Mouse (Mus musculus): ENCODE measurements around the gene Has3. TPM values are rescaled to one million over a fixed set of nuclear protein-coding genes. Genes with fewer than 3 reads are reported as not detected.
"Not testable (repeated sequence)": the region's sequence is repeated elsewhere in the genome, so short reads cannot be mapped to it uniquely, and the experiment has no call there.

Has3 gene
- polyA plus RNA-seq, 1 experiment from 2014 or later: 1.3 TPM

DNA sequence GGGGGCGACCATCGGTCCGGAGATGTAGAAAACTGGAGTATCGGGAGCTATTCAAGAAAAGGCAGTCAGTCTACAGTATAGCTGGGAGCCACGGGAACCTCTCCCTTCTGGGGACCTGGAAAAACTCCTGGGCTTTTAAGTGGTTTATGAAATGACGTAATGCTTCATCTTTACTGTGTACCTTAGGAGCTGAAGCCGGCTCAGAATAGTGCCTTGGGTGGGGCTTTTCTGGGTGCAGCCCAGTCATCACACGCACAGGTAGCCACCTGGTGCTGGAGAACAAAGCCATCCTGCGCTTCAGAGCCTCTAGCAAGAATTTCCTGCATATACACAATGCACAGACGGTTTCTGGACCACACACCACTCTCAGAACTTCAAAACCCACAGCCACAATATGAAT is 7.2 kb upstream of the Has3 start:
- WGBS: 87% methylated on average over 10 of the region's 10 CpGs
- no peak overlapping the region for H3K27ac ChIP-seq
- H3K9me3 ChIP-seq: no peaks in the 10 kb centered on the region
- no peak overlapping the region for H3K4me2 ChIP-seq (replicated peaks)
- no peaks in the 10 kb centered on the region for H3K27me3 ChIP-seq
- H3K9ac ChIP-seq (replicated peaks): no peak overlapping the region
- H3K36me3 ChIP-seq: no peaks in the 10 kb centered on the region
- no peaks in the 10 kb centered on the region for H3K4me1 ChIP-seq (replicated peaks)
- no peak overlapping the region for H3K4me3 ChIP-seq (replicated peaks)
- no peak for ATAC-seq

DNA sequence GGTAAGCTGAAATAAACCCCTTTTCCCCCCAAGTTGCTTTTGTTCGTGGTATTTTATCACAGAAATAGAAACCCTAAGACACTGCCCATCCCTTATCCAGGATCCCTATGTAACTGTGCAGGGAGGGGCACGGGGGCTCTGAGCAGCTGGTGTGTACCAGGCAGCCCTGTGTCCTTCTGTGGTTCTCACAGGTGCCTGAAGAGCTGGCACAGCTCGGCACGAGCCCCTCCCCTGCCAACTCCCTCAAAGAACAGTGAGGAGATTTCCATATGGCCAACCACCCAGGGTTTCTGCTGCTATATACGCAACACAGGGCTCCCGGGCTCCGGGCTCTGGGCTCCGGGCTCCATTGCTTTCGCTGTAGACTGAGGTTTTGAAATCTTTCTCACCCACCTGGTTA is 4.7 kb upstream of the Has3 start:
- 82% methylated on average over 9 of the region's 9 CpGs for WGBS
- Histone ChIP-seq H3K27ac (no peak overlapping the region), H3K9ac (replicated peaks) (no peak overlapping the region), H3K4me1 (replicated peaks) (peaks cover 6% of the 10 kb centered on the region), H3K27me3 (peaks cover 23% of the 10 kb centered on the region), H3K4me2 (replicated peaks) (no peak overlapping the region), H3K9me3 (no peaks in the 10 kb centered on the region), H3K36me3 (no peaks in the 10 kb centered on the region), H3K4me3 (replicated peaks) (no peak overlapping the region)
- no peak for ATAC-seq

DNA sequence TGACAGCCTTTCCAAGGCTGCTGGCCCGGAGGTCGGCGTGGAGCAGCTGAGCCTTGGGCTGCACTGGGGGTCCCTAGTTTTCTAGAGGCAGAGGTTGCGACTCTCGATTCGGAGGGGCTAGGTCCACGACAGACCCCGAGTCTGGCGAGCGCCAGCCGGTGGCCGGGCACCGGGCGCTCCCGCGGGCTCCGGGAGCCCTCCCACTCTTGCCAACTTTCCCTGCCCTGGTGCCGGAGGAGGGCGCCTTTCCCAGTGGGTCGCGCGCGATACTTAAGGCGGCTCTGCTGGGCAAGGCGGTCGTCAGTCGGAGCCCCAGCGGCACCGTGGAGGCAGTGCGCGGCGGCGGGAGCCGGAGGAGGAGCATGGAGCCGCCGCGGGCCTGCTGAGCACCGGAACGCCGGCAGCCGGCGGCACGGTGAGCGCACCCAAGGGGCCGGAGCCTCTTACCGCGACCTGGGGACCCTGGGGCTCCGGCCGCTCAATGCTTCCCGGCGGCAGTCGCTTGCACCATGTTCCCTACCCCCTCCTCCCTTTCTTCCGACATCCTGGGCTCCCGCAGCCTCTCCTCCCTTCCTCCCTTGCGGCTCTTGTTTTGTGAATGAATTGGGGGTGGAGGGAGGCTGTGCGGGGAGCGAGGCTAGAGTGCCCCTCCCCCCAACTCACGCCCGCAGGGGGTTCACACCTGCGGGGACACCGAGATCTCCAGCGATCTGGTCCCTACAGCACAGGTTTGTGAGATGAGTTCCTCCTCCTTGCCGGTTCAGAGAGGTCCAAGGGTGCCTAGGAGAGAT is 690 bp downstream of the Has3 start:
- under 1% methylated on average over 56 of the region's 63 CpGs for WGBS
- peak; percentile 84 for ATAC-seq

DNA sequence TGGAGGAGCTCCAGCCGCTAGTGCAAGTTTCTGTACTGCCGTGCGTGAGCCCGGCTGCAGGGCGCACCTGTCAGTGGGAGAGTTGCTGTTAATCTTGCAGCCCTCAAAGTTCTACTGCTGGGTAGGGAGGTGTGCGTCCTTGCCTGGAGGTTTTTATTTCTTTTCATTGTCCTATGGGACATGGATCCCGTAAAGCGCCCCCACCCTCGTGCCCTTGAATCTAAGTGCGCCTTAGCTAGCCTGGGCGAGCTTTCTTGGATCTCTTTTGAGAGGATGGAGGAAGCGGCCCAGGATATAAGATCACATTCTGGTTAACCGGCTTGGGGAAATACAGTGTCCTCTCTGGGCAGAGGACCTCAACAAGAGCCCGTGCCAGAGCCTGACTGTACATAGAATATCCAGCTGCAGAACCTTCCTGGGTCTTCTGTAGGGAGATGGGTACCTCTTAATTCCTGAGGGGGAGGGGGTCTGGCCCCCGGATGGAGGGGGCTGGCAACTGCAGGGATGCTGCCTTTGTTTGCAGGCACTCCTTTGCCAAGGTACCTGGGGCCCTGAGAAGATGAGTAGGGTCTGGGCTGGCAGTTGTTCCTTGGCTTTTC is 1.4 kb downstream of the Has3 start:
- H3K4me2 ChIP-seq (replicated peaks): peak overlapping the region; percentile 94
- H3K4me3 ChIP-seq (replicated peaks): peak overlapping the region; percentile 54
- peak overlapping the region; percentile 78 for H3K9ac ChIP-seq (replicated peaks)
- peak; percentile 41 for ATAC-seq
- peaks cover 36% of the 10 kb centered on the region for H3K4me1 ChIP-seq (replicated peaks)
- H3K27me3 ChIP-seq: peaks cover 55% of the 10 kb centered on the region
- peaks cover 12% of the 10 kb centered on the region for H3K36me3 ChIP-seq
- H3K9me3 ChIP-seq: no peaks in the 10 kb centered on the region
- H3K27ac ChIP-seq: peak overlapping the region; percentile 65
- WGBS: under 1% methylated on average over 15 of the region's 15 CpGs

More for the DNA sequence above, 690 bp downstream of the Has3 start:
- peak overlapping the region; percentile 65 for H3K27ac ChIP-seq
- peak overlapping the region; percentile 94 for H3K4me2 ChIP-seq (replicated peaks)
- H3K36me3 ChIP-seq: peaks cover 9% of the 10 kb centered on the region
- peak overlapping the region; percentile 78 for H3K9ac ChIP-seq (replicated peaks)
- H3K4me1 ChIP-seq (replicated peaks): peaks cover 36% of the 10 kb centered on the region
- H3K27me3 ChIP-seq: peaks cover 55% of the 10 kb centered on the region
- peak overlapping the region; percentile 54 for H3K4me3 ChIP-seq (replicated peaks)
- no peaks in the 10 kb centered on the region for H3K9me3 ChIP-seq

DNA sequence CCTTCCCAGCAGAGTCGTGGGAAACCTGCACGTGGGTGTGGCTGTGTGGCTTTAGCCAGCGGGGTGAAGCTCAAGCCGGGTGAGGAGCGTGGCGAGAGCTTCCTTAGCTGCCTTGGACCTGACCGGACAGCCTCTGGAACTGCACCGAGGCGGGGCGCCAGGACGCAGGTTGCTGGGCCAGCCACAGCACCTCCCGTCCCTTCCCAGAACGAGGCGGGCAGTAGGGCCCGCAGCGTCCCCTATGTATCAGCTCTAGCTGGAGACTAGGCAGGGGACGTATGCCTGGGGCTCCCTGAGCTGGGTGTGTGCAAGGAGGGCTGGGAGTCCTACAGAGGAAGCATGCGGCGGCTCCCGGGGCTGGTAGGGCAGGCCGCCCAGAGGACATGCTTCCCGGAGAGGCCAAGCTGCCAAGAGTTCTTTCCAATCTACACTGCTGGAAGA is 1.9 kb downstream of the Has3 start:
- peaks cover 36% of the 10 kb centered on the region for H3K4me1 ChIP-seq (replicated peaks)
- H3K27me3 ChIP-seq: peaks cover 55% of the 10 kb centered on the region
- peak overlapping the region; percentile 65 for H3K27ac ChIP-seq
- no peaks in the 10 kb centered on the region for H3K9me3 ChIP-seq
- H3K4me3 ChIP-seq (replicated peaks): peak overlapping the region; percentile 54
- H3K9ac ChIP-seq (replicated peaks): peak overlapping the region; percentile 78
- H3K4me2 ChIP-seq (replicated peaks): peak overlapping the region; percentile 94
- WGBS: 1% methylated on average over 22 of the region's 22 CpGs
- peak; percentile 77 for ATAC-seq
- peaks cover 17% of the 10 kb centered on the region for H3K36me3 ChIP-seq

DNA sequence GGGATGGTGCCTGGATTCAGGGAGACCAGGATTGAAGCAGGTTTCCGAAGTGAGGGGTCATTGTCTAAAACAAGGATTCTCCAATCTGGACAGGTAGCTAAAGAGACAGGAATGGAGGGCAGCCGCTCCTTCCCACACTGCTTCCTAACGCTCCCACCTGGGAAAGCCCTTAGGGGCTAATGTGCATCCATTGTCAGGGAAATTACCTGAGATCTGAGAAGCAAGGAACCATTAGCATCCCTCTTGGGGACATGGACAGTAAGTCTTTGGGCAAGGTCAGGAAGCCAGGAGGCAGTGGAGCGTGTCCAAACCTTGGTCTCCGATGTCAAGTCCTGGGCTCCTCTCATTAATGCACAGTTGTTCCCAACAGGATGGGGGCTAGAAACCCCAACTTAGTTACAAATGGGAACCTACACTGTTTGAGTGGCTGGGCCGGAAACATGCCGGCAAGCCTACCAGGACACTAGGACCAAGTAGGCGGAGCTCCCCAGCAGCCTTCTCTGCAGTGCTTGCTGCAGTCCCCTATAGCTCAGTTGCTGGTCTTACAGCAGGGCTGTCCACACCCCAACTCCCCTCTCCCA is 2.5 kb downstream of the Has3 start:
- Histone ChIP-seq H3K9ac (replicated peaks) (peak overlapping the region; percentile 78), H3K4me1 (replicated peaks) (peaks cover 36% of the 10 kb centered on the region), H3K27me3 (peaks cover 55% of the 10 kb centered on the region), H3K4me2 (replicated peaks) (peak overlapping the region; percentile 94), H3K4me3 (replicated peaks) (peak overlapping the region; percentile 54), H3K36me3 (peaks cover 21% of the 10 kb centered on the region), H3K27ac (0 out of 2 replicates have a peak overlapping the region, but pooled peaks have one; percentile 6), H3K9me3 (no peaks in the 10 kb centered on the region)
- ATAC-seq: no peak
- 4% methylated on average over 8 of the region's 8 CpGs for WGBS

DNA sequence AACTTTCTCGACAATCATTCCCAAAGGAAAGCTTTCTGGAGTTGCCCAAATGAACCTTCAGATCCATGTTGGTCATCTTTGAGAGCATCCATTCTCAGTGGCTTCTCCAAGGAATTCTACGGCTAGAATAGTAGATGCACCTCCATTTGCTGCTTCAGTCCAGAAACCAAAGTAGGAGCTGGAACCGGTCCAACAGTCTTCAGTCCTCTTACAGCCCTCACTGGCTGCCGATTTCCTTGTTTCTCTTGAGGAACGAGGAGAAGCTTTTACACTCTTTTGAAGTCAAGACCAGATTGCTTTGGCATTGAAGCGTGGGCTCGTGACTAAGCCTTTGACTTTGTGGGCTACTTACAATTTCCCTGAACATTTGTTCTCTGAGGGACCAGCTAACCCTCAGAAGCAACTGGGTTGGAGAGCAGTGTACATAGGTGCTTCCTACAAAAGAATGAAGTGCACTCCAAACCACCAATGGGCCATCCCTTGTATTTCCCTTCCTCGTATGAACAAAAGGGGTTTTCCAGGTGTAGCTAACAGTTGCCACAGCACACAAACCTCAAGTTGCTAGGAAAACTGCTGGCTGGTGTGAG is 10.2 kb downstream of the Has3 start:
- no peak for ATAC-seq
- Histone ChIP-seq H3K4me1 (replicated peaks) (no peaks in the 10 kb centered on the region), H3K9me3 (no peaks in the 10 kb centered on the region), H3K27me3 (no peaks in the 10 kb centered on the region), H3K4me2 (replicated peaks) (no peak overlapping the region), H3K9ac (replicated peaks) (no peak overlapping the region), H3K4me3 (replicated peaks) (no peak overlapping the region), H3K27ac (no peak overlapping the region), H3K36me3 (peaks cover 81% of the 10 kb centered on the region)
- WGBS: 92% methylated on average over 8 of the region's 8 CpGs

DNA sequence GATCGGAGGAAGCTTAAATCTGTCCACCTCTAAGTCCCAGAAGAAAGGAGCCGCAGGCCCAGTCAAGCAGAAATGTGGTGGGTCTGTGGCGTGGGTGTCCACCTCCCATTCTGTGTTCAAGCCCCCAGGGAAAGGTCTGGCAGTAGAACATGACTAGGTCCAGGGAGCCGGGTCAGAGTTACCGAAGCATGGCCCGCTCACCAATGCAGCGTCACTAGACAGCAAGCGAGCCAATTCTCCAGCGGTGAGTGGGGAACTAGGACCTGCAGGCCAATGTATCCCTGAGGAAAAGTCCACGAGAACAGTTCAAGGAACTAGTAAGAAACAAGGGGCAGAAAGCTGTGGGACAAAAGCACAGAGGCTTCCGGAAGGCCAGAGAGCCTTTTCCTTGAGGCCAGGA is 14.1 kb downstream of the Has3 start:
- H3K4me3 ChIP-seq (replicated peaks); H3K27ac ChIP-seq; H3K4me1 ChIP-seq (replicated peaks); H3K9ac ChIP-seq (replicated peaks); H3K9me3 ChIP-seq; H3K4me2 ChIP-seq (replicated peaks); ATAC-seq; H3K27me3 ChIP-seq: not testable (repeated sequence)
- WGBS: 94% methylated on average over 11 of the region's 11 CpGs
- peaks cover 72% of the 10 kb centered on the region for H3K36me3 ChIP-seq

DNA sequence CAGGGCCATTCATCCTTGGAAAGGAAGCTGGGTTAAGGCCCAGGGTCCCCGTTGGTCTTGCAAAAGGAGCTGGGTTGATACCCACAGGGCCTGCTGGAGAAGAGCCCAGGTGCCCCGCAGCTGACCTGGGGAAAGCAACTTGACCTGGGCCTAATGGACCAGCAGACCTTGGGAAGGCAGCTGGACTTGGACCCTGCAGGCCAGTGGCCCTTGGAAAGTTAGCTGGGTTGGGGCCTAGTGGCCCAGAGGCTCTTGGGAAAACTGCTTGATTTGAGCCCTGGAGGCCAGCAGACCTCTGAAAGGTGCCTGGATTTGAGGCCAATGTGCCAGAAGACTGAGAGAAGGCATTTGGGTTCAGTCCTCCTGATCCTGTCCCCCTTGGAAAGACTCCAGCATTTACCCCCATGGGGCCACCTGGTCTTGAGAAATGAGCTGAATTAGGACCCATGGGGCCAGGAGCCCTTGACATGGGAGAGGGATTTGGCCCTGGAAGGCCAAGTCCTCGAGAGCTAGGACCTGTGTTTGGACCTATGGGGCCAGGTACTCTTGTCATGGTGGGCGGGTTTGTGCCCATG is 14.9 kb downstream of the Has3 start:
- not testable (repeated sequence) for H3K4me3 ChIP-seq (replicated peaks); ATAC-seq; H3K4me1 ChIP-seq (replicated peaks); H3K9me3 ChIP-seq; H3K27ac ChIP-seq; H3K4me2 ChIP-seq (replicated peaks); H3K27me3 ChIP-seq; H3K9ac ChIP-seq (replicated peaks)
- peaks cover 64% of the 10 kb centered on the region for H3K36me3 ChIP-seq
- 95% methylated on average over 4 of the region's 4 CpGs for whole genome bisulfite sequencing

DNA sequence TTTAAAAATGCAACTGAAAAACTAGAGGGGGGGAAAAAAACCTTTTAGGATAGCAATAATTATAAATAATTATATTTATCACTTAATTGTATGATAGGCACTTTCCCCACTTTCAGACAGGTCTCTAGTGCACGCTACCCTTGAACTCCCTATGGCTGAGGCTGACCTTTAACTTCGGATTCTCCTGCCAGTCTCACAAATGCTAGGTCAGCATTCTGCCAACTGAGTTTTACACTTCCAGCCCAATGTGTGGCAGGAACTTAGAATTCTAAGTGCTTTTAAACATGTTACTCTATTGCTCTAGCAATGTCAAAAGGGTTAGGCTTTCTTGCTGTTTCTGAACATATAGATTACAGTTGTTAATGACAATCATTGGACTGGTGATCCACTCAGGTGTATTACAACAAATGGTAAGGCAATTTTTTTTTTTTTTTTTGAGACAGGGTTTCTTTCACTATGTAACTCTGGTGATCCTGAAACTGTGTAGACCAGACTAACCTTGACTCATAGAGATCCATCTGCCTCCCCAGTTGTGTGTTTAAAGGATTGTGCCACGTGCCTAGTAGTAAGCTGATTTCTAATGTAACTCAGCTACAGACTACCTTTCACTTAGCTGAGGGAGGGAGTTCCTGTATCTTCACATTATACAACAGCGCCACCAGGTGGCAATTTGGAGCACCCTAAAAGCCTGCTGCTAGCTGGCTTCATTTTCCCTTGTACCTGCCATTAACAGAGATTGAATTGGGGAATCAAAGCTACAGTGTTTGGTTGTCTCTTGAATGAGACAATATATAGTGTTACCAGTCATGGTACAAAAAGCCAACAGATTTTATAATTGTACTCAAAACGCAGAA is 17.5 kb downstream of the Has3 start:
- no peaks in the 10 kb centered on the region for H3K9me3 ChIP-seq
- no peaks in the 10 kb centered on the region for H3K27me3 ChIP-seq
- no peak overlapping the region for H3K27ac ChIP-seq
- H3K36me3 ChIP-seq: peaks cover 41% of the 10 kb centered on the region
- ATAC-seq: peak; percentile 77
- H3K4me2 ChIP-seq (replicated peaks): no peak overlapping the region
- H3K9ac ChIP-seq (replicated peaks): no peak overlapping the region
- peaks cover 28% of the 10 kb centered on the region for H3K4me1 ChIP-seq (replicated peaks)
- no peak overlapping the region for H3K4me3 ChIP-seq (replicated peaks)
- 54% methylated on average over 5 of the region's 5 CpGs for WGBS

DNA sequence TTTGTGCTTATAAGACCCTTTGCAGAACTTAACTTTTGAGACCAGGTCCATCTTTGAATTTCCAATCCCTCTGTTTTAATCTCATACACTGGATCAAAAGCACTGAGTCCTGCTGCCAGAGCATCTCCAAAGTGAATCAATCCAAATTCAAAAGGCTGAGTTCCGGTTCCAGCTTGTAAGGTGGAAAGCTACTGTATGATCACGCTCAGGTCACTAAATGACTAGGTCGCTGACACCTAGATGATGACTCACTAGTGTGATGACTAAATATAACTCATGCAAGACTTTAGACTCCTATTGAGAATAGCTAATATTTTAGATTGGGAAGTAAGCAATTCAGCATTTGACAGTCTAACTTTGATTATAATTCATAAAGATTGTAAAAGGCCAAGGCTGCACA is 18.8 kb downstream of the Has3 start:
- no peaks in the 10 kb centered on the region for H3K9me3 ChIP-seq
- H3K9ac ChIP-seq (replicated peaks): no peak overlapping the region
- H3K27me3 ChIP-seq: no peaks in the 10 kb centered on the region
- peaks cover 28% of the 10 kb centered on the region for H3K4me1 ChIP-seq (replicated peaks)
- H3K4me3 ChIP-seq (replicated peaks): no peak overlapping the region
- H3K4me2 ChIP-seq (replicated peaks): no peak overlapping the region
- peaks cover 30% of the 10 kb centered on the region for H3K36me3 ChIP-seq
- H3K27ac ChIP-seq: no peak overlapping the region
- ATAC-seq: no peak
- WGBS: 94% methylated on average over 3 of the region's 3 CpGs
